In genomic region chr8:48775531-48776037, GRCm38 (mm10) we compare ENCODE assay signal across 8 mouse cellular contexts.
DNase-seq lines count a peak whose midpoint lies in the region; ATAC-seq and TF ChIP-seq lines count a peak whose summit lies in the region.

No protein-coding gene starts in this region.

- H3K27me3 ChIP-seq in kidney, postnatal 0 days (ENCODE audit: insufficient read depth, low read length): no peaks in the 10 kb centered on the region
- H3K27me3 ChIP-seq in embryonic facial prominence, embryonic 12.5 days: no peaks in the 10 kb centered on the region
- no peaks in the 10 kb centered on the region for H3K27me3 ChIP-seq in hindbrain, embryonic 16.5 days (replicated peaks; ENCODE audit: control insufficient read depth, insufficient read depth, low read length)
- no peaks in the 10 kb centered on the region for H3K27me3 ChIP-seq in cerebellum, adult 2 months (ENCODE audit: control insufficient read depth, insufficient read depth, low read length)

- WGBS in kidney, postnatal 0 days: 24% methylated on average over 9 of the region's 9 CpGs
- 5% methylated on average over 9 of the region's 9 CpGs for WGBS in embryonic facial prominence, embryonic 12.5 days
- 16% methylated on average over 9 of the region's 9 CpGs for WGBS in hindbrain, embryonic 16.5 days
- WGBS in cerebellum, adult 2 months: 24% methylated on average over 9 of the region's 9 CpGs

- no peak; the same call in 1 of the 2 replicates for ATAC-seq in kidney, postnatal 0 days (replicated peaks; ENCODE audit: low FRiP score, low read depth)
- ATAC-seq in embryonic facial prominence, embryonic 12.5 days (ENCODE audit: insufficient number of reproducible peaks, insufficient read depth, low FRiP score, low TSS enrichment): 0 out of 2 replicates have a peak, but pooled peaks have one; percentile 43
- ATAC-seq in hindbrain, embryonic 16.5 days: peak; percentile 41
- ATAC-seq in granulocyte monocyte progenitor cell, adult 5-6 weeks (replicated peaks; ENCODE audit: poor library complexity, severe bottlenecking): no peak

- no peak overlapping the region for H3K9ac ChIP-seq in kidney, postnatal 0 days (ENCODE audit: low read depth, low read length)
- no peak overlapping the region for H3K9ac ChIP-seq in embryonic facial prominence, embryonic 12.5 days
- peak overlapping the region; percentile 20; the same call in 1 of the 2 replicates for H3K9ac ChIP-seq in hindbrain, embryonic 16.5 days (ENCODE audit: low read depth, low read length)

- H3K4me2 ChIP-seq in kidney, postnatal 0 days (ENCODE audit: low read length): peak overlapping the region; percentile 16
- H3K4me2 ChIP-seq in embryonic facial prominence, embryonic 12.5 days (replicated peaks): peak overlapping the region; percentile 39
- H3K4me2 ChIP-seq in hindbrain, embryonic 16.5 days (ENCODE audit: low read length): peak overlapping the region; percentile 38

- no peaks in the 10 kb centered on the region for H3K9me3 ChIP-seq in kidney, postnatal 0 days (replicated peaks; ENCODE audit: low read length)
- H3K9me3 ChIP-seq in embryonic facial prominence, embryonic 12.5 days: no peaks in the 10 kb centered on the region
- H3K9me3 ChIP-seq in hindbrain, embryonic 16.5 days (ENCODE audit: control insufficient read depth, low read length): no peaks in the 10 kb centered on the region

- no peak for TF ChIP-seq CTCF in kidney, postnatal 0 days (IDR thresholded peaks at IDR 0.05; ENCODE audit: low read depth)
- TF ChIP-seq CTCF in cerebellum, adult 2 months (IDR thresholded peaks at IDR 0.05; ENCODE audit: borderline replicate concordance, insufficient read depth, low read depth, low read length): no peak

- H3K4me1 ChIP-seq in kidney, postnatal 0 days (replicated peaks; ENCODE audit: insufficient read depth, low read length): no peaks in the 10 kb centered on the region
- peaks cover 14% of the 10 kb centered on the region for H3K4me1 ChIP-seq in embryonic facial prominence, embryonic 12.5 days
- H3K4me1 ChIP-seq in hindbrain, embryonic 16.5 days (ENCODE audit: control insufficient read depth, insufficient read depth, low read depth, low read length): peaks cover 3% of the 10 kb centered on the region; the same call in 1 of the 2 replicates
- H3K4me1 ChIP-seq in cerebellum, adult 2 months (ENCODE audit: control insufficient read depth, insufficient read depth, low read length): no peaks in the 10 kb centered on the region

- H3K4me3 ChIP-seq in kidney, postnatal 0 days (replicated peaks; ENCODE audit: low read depth, low read length): no peak overlapping the region
- no peak overlapping the region for H3K4me3 ChIP-seq in embryonic facial prominence, embryonic 12.5 days
- H3K4me3 ChIP-seq in hindbrain, embryonic 16.5 days (ENCODE audit: low read length): peak overlapping the region; percentile 1; the same call in 1 of the 2 replicates
- H3K4me3 ChIP-seq in cerebellum, adult 2 months (replicated peaks; ENCODE audit: insufficient read depth, low read depth, low read length): no peak overlapping the region

- DNase-seq in kidney, postnatal 0 days (ENCODE audit: low spot score): peak; percentile 34
- DNase-seq in kidney, adult 18-20 months: no peak
- peak; percentile 24 for DNase-seq in retina, embryonic 14.5 days (ENCODE audit: low spot score)
- DNase-seq in right cerebral cortex, postnatal 14 days: no peak
- DNase-seq in cerebellum, adult 2 months: no peak

- H3K27ac ChIP-seq in kidney, postnatal 0 days: no peak overlapping the region
- H3K27ac ChIP-seq in embryonic facial prominence, embryonic 12.5 days: peak overlapping the region; percentile 18; the same call in 1 of the 2 replicates
- no peak overlapping the region for H3K27ac ChIP-seq in hindbrain, embryonic 16.5 days (ENCODE audit: low read depth, low read length)
- H3K27ac ChIP-seq in cerebellum, adult 2 months (ENCODE audit: insufficient read depth, low read length): no peak overlapping the region

- no peak for TF ChIP-seq POLR2A in cerebellum, adult 2 months (IDR thresholded peaks at IDR 0.05; ENCODE audit: borderline replicate concordance, insufficient read depth, low read length)

- H3K36me3 ChIP-seq in kidney, postnatal 0 days (ENCODE audit: insufficient read depth, low read length): no peaks in the 10 kb centered on the region
- no peaks in the 10 kb centered on the region for H3K36me3 ChIP-seq in embryonic facial prominence, embryonic 12.5 days
- H3K36me3 ChIP-seq in hindbrain, embryonic 16.5 days (ENCODE audit: control insufficient read depth, insufficient read depth, low read length): no peaks in the 10 kb centered on the region

Comparison
In these comparisons a context has a peak if more than half of its experiments do, and no peak if none do; other contexts are left out.
1. DNase-seq: peak in kidney, postnatal 0 days (single experiment) and retina, embryonic 14.5 days (single experiment); none in kidney, adult 18-20 months (single experiment), right cerebral cortex, postnatal 14 days (single experiment) and cerebellum, adult 2 months (0 of 2).
2. ATAC-seq: peak in embryonic facial prominence, embryonic 12.5 days (single experiment) and hindbrain, embryonic 16.5 days (single experiment); none in kidney, postnatal 0 days (single experiment) and granulocyte monocyte progenitor cell, adult 5-6 weeks (single experiment).
3. Peak in every context shown above with its lines, with median percentiles within 50 percentile points of each other: H3K4me2 ChIP-seq.